Mouse (Mus musculus): ENCODE data around the gene Plk2. TPM values are rescaled to one million over a fixed set of nuclear protein-coding genes. Genes with fewer than 3 reads are reported as not detected.

The Plk2 gene
- 97.6 TPM for polyA plus RNA-seq (2012; fragmentation: generic; extraction: Trizol)

- TF ChIP-seq POLR2A (IDR thresholded peaks at IDR 0.05; ENCODE audit: insufficient read length, low read depth) (peak; percentile 100), SRF (IDR thresholded peaks at IDR 0.05; ENCODE audit: control insufficient read depth, insufficient read length, low read depth) (peak; percentile 48), USF1 (IDR thresholded peaks at IDR 0.05; ENCODE audit: low read depth) (no peak), MYOD1 (IDR thresholded peaks at IDR 0.05; ENCODE audit: control insufficient read depth in 1 of 3, insufficient read length in 2 of 3, low read depth in 2 of 3) (peak in 1 of 3 experiments; percentile 10), MAX (IDR thresholded peaks at IDR 0.05; ENCODE audit: low read depth) (peak; percentile 64), TCF12 (IDR thresholded peaks at IDR 0.05; ENCODE audit: insufficient read depth, poor library complexity, severe bottlenecking) (no peak), MYOG (IDR thresholded peaks at IDR 0.05; ENCODE audit: control insufficient read depth in 1 of 3, insufficient read depth in 1 of 3, insufficient read length in 2 of 3, low read depth in 2 of 3) (peak in 1 of 3 experiments; percentile 36), CEBPB (IDR thresholded peaks at IDR 0.05; ENCODE audit: insufficient read depth, poor library complexity, severe bottlenecking) (no peak), POLR2AphosphoS2 (IDR thresholded peaks at IDR 0.05; ENCODE audit: insufficient read length, low read depth) (peak; percentile 100), E2F4 (IDR thresholded peaks at IDR 0.05; ENCODE audit: insufficient read depth) (no peak), REST (IDR thresholded peaks at IDR 0.05; ENCODE audit: insufficient read depth, insufficient read length) (peak; percentile 30)
- Histone ChIP-seq H3K4me3 (peak within 1 kb of the TSS; percentile 80), H3ac (ENCODE audit: control insufficient read depth, insufficient read length) (peak within 1 kb of the TSS; percentile 73), H3K4me2 (ENCODE audit: low read depth) (peak within 1 kb of the TSS; percentile 61), H3K36me3 (ENCODE audit: control insufficient read depth, insufficient read depth) (peaks cover 36% of the 10 kb centered on the region), H3K27me3 (ENCODE audit: control insufficient read depth, insufficient read depth, insufficient read length) (no peaks in the 10 kb centered on the region), H3K79me2 (ENCODE audit: control insufficient read depth, insufficient read depth) (peaks cover 40% of the 10 kb centered on the region)
Observed at GRCm38 (mm10) chr13:110394291-110395178, at the start of gene Plk2. TSS of gene Plk2 (plus strand) at chr13:110395046.

GRCm38 (mm10) chr13:110346707-110347106, 48.1 kb upstream of the Plk2 start:
- Histone ChIP-seq H3K79me2 (ENCODE audit: control insufficient read depth, insufficient read depth) (no peaks in the 10 kb centered on the region), H3ac (ENCODE audit: control insufficient read depth, insufficient read length) (no peak overlapping the region), H3K27me3 (ENCODE audit: control insufficient read depth, insufficient read depth, insufficient read length) (no peaks in the 10 kb centered on the region), H3K4me2 (ENCODE audit: low read depth) (no peak overlapping the region), H3K4me3 (no peak overlapping the region), H3K36me3 (ENCODE audit: control insufficient read depth, insufficient read depth) (no peaks in the 10 kb centered on the region)
- TF ChIP-seq SRF (IDR thresholded peaks at IDR 0.05; ENCODE audit: control insufficient read depth, insufficient read length, low read depth) (no peak), E2F4 (IDR thresholded peaks at IDR 0.05; ENCODE audit: insufficient read depth) (no peak), TCF3 (IDR thresholded peaks at IDR 0.05; ENCODE audit: insufficient read length, low read depth) (no peak), REST (IDR thresholded peaks at IDR 0.05; ENCODE audit: insufficient read depth, insufficient read length) (no peak), TCF12 (IDR thresholded peaks at IDR 0.05; ENCODE audit: insufficient read depth, poor library complexity, severe bottlenecking) (no peak), USF1 (IDR thresholded peaks at IDR 0.05; ENCODE audit: low read depth) (no peak), CEBPB (IDR thresholded peaks at IDR 0.05; ENCODE audit: insufficient read depth, poor library complexity, severe bottlenecking) (no peak), MAX (IDR thresholded peaks at IDR 0.05; ENCODE audit: low read depth) (no peak), MYOD1 (IDR thresholded peaks at IDR 0.05; ENCODE audit: control insufficient read depth in 1 of 3, insufficient read length in 2 of 3, low read depth in 2 of 3) (no peak), POLR2AphosphoS2 (IDR thresholded peaks at IDR 0.05; ENCODE audit: insufficient read length, low read depth) (no peak), POLR2A (IDR thresholded peaks at IDR 0.05; ENCODE audit: insufficient read length, low read depth) (no peak), MYOG (IDR thresholded peaks at IDR 0.05; ENCODE audit: control insufficient read depth in 1 of 3, insufficient read depth in 1 of 3, insufficient read length in 2 of 3, low read depth in 2 of 3) (no peak)

GRCm38 (mm10) chr13:110351051-110351450, 43.8 kb upstream of the Plk2 start:
- H3K27me3 ChIP-seq (ENCODE audit: control insufficient read depth, insufficient read depth, insufficient read length): no peaks in the 10 kb centered on the region
- TF ChIP-seq MYOD1 (IDR thresholded peaks at IDR 0.05; ENCODE audit: control insufficient read depth in 1 of 3, insufficient read length in 2 of 3, low read depth in 2 of 3): no peak
- TF ChIP-seq MAX (IDR thresholded peaks at IDR 0.05; ENCODE audit: low read depth): no peak
- no peak for TF ChIP-seq SRF (IDR thresholded peaks at IDR 0.05; ENCODE audit: control insufficient read depth, insufficient read length, low read depth)
- TF ChIP-seq TCF12 (IDR thresholded peaks at IDR 0.05; ENCODE audit: insufficient read depth, poor library complexity, severe bottlenecking): no peak
- no peak for TF ChIP-seq POLR2A (IDR thresholded peaks at IDR 0.05; ENCODE audit: insufficient read length, low read depth)
- no peak for TF ChIP-seq POLR2AphosphoS2 (IDR thresholded peaks at IDR 0.05; ENCODE audit: insufficient read length, low read depth)
- TF ChIP-seq TCF3 (IDR thresholded peaks at IDR 0.05; ENCODE audit: insufficient read length, low read depth): no peak
- no peak for TF ChIP-seq E2F4 (IDR thresholded peaks at IDR 0.05; ENCODE audit: insufficient read depth)
- no peak for TF ChIP-seq USF1 (IDR thresholded peaks at IDR 0.05; ENCODE audit: low read depth)
- no peak for TF ChIP-seq MYOG (IDR thresholded peaks at IDR 0.05; ENCODE audit: control insufficient read depth in 1 of 3, insufficient read depth in 1 of 3, insufficient read length in 2 of 3, low read depth in 2 of 3)
- TF ChIP-seq CEBPB (IDR thresholded peaks at IDR 0.05; ENCODE audit: insufficient read depth, poor library complexity, severe bottlenecking): no peak
- no peak for TF ChIP-seq REST (IDR thresholded peaks at IDR 0.05; ENCODE audit: insufficient read depth, insufficient read length)
- H3K36me3 ChIP-seq (ENCODE audit: control insufficient read depth, insufficient read depth): no peaks in the 10 kb centered on the region
- H3K79me2 ChIP-seq (ENCODE audit: control insufficient read depth, insufficient read depth): no peaks in the 10 kb centered on the region
- no peak overlapping the region for H3K4me2 ChIP-seq (ENCODE audit: low read depth)
- H3ac ChIP-seq (ENCODE audit: control insufficient read depth, insufficient read length): no peak overlapping the region
- H3K4me3 ChIP-seq: no peak overlapping the region

- H3K4me3 ChIP-seq: no peak within 1 kb of the TSS
- H3K27me3 ChIP-seq (ENCODE audit: control insufficient read depth, insufficient read depth, insufficient read length): no peaks in the 10 kb centered on the region
- no peak for TF ChIP-seq MYOG (IDR thresholded peaks at IDR 0.05; ENCODE audit: control insufficient read depth in 1 of 3, insufficient read depth in 1 of 3, insufficient read length in 2 of 3, low read depth in 2 of 3)
- no peak for TF ChIP-seq POLR2A (IDR thresholded peaks at IDR 0.05; ENCODE audit: insufficient read length, low read depth)
- TF ChIP-seq E2F4 (IDR thresholded peaks at IDR 0.05; ENCODE audit: insufficient read depth): no peak
- no peak for TF ChIP-seq USF1 (IDR thresholded peaks at IDR 0.05; ENCODE audit: low read depth)
- no peak for TF ChIP-seq POLR2AphosphoS2 (IDR thresholded peaks at IDR 0.05; ENCODE audit: insufficient read length, low read depth)
- no peaks in the 10 kb centered on the region for H3K79me2 ChIP-seq (ENCODE audit: control insufficient read depth, insufficient read depth)
- no peak within 1 kb of the TSS for H3K4me2 ChIP-seq (ENCODE audit: low read depth)
- no peaks in the 10 kb centered on the region for H3K36me3 ChIP-seq (ENCODE audit: control insufficient read depth, insufficient read depth)
- H3ac ChIP-seq (ENCODE audit: control insufficient read depth, insufficient read length): no peak within 1 kb of the TSS
Observed at GRCm38 (mm10) chr13:110356941-110357340, 37.9 kb upstream of the Plk2 start, which contains the start of gene Gapt. TSS of gene Gapt (minus strand) at chr13:110357199.

Data from myocyte (in vitro differentiated cells).